Mouse (Mus musculus) left cerebral cortex, postnatal 25 days (tissue): Measurements from ENCODE around the gene B4galnt3. TPM values are rescaled to one million over a fixed set of nuclear protein-coding genes. Genes with fewer than 3 reads are reported as not detected.
"Not testable (repeated sequence)": the region's sequence is repeated elsewhere in the genome, so short reads cannot be mapped to it uniquely, and the experiment has no call there.

ENCODE experiments used
- DNase-seq, 2 experiments: peaks; one replicate each; pipeline ENCODE4 v3.0.0; 2022; ENCODE audit warnings: low spot score in 2 of 2, mixed read lengths in 1 of 2
- intact Hi-C: fragments of 180-260 bp; cut with DNase I; formaldehyde crosslinking; loops from one replicate; pipeline ENCODE4 v1.15.1; 2025
- total RNA-seq, 2 experiments: library from RNA; stranded (reverse); gene quantifications; 2 replicates each; pipeline ENCODE4 v1.2.3; 2021

B4galnt3 gene
- total RNA-seq, result 1 to 10 TPM in 1 of 2 experiments, under 1 TPM in 1; 0.55 to 1.3 TPM

- intact Hi-C loops, result no loop called here
- peak; percentile 49 to 65 for DNase-seq
Measured at GRCm38 (mm10) chr6:120294056-120294784, at the start of gene B4galnt3, which contains the start of gene D330020A13Rik. B4galnt3 (minus strand) TSS chr6:120294559. D330020A13Rik (plus strand) TSS chr6:120294364.

- intact Hi-C loops, result no loop called here
- DNase-seq, result peak in 1 of 2 experiments; percentile 14
Measured at GRCm38 (mm10) chr6:120343992-120344391, 49.6 kb upstream of the B4galnt3 start.

GRCm38 (mm10) chr6:120332351-120332750 is 38.0 kb upstream of the B4galnt3 start:
- intact Hi-C loops, result no loop called here
- no peak for DNase-seq

- DNase-seq, result peak; percentile 78 to 80
- intact Hi-C loops, result no loop called here
Measured at GRCm38 (mm10) chr6:120324295-120324927, 30.1 kb upstream of the B4galnt3 start.

- intact Hi-C loops, result no loop called here
- no peak for DNase-seq
Measured at GRCm38 (mm10) chr6:120320369-120320768, 26.0 kb upstream of the B4galnt3 start.

- intact Hi-C loops, result no loop called here
- DNase-seq, result no peak
Measured at GRCm38 (mm10) chr6:120319129-120319528, 24.8 kb upstream of the B4galnt3 start.

- intact Hi-C loops, result no loop called here
- DNase-seq, result no peak
Measured at GRCm38 (mm10) chr6:120318303-120318940, 24.1 kb upstream of the B4galnt3 start.

GRCm38 (mm10) chr6:120312443-120312842 is 18.1 kb upstream of the B4galnt3 start:
- intact Hi-C loops, result no loop called here

GRCm38 (mm10) chr6:120309787-120310186 is 15.4 kb upstream of the B4galnt3 start:
- intact Hi-C loops, result loop anchor here (10.0 kb wide), 1 partner anchor 305 kb away; no protein-coding TSS in a partner anchor

More at GRCm38 (mm10) chr6:120312443-120312842, 18.1 kb upstream of the B4galnt3 start:
- DNase-seq, result no peak

GRCm38 (mm10) chr6:120309338-120309737 is 15.0 kb upstream of the B4galnt3 start:
- intact Hi-C loops, result loop anchor here (10.0 kb wide), 1 partner anchor 305 kb away; no protein-coding TSS in a partner anchor
- no peak for DNase-seq

More at GRCm38 (mm10) chr6:120309787-120310186, 15.4 kb upstream of the B4galnt3 start:
- DNase-seq, result no peak

- no peak for DNase-seq
- intact Hi-C loops, result loop anchor here (10.0 kb wide), 1 partner anchor 302 kb away; no protein-coding TSS in a partner anchor
Measured at GRCm38 (mm10) chr6:120306859-120307594, 12.7 kb upstream of the B4galnt3 start.

GRCm38 (mm10) chr6:120302755-120303316 is 8.5 kb upstream of the B4galnt3 start:
- intact Hi-C loops, result loop anchor here (10.0 kb wide), 1 partner anchor 298 kb away; no protein-coding TSS in a partner anchor
- no peak for DNase-seq

GRCm38 (mm10) chr6:120301137-120301536 is 6.8 kb upstream of the B4galnt3 start:
- intact Hi-C loops, result loop anchor here (1.0 to 10.0 kb wide), 2 partner anchors 79 to 296 kb away; no protein-coding TSS in a partner anchor
- peak; percentile 39 to 71 for DNase-seq

- DNase-seq, intact Hi-C loops: not testable (repeated sequence)
Measured at GRCm38 (mm10) chr6:120296589-120296988, 2.2 kb upstream of the B4galnt3 start.

GRCm38 (mm10) chr6:120294785-120295133 is 400 bp upstream of the B4galnt3 start:
- DNase-seq, result peak; percentile 9 to 27
- intact Hi-C loops, result no loop called here

- intact Hi-C loops, result no loop called here
- DNase-seq, result no peak
Measured at GRCm38 (mm10) chr6:120291396-120292009, 2.9 kb downstream of the B4galnt3 start.

- intact Hi-C loops, result no loop called here
- DNase-seq, result no peak
Measured at GRCm38 (mm10) chr6:120289430-120289829, 4.9 kb downstream of the B4galnt3 start.

- no peak for DNase-seq
- intact Hi-C loops, result no loop called here
Measured at GRCm38 (mm10) chr6:120288541-120288940, 5.8 kb downstream of the B4galnt3 start.

GRCm38 (mm10) chr6:120287279-120287678 is 7.1 kb downstream of the B4galnt3 start:
- intact Hi-C loops, result no loop called here
- no peak for DNase-seq
